Mouse (Mus musculus): Measurements from ENCODE around the gene Parp9. TPM values are rescaled to one million over a fixed set of nuclear protein-coding genes. Genes with fewer than 3 reads are reported as not detected.
"Not testable (repeated sequence)": the region's sequence is repeated elsewhere in the genome, so short reads cannot be mapped to it uniquely, and the experiment has no call there.

Parp9 gene
- total RNA-seq, 2 experiments from 2014 or later, result 25.0 to 48.2 TPM

DNA sequence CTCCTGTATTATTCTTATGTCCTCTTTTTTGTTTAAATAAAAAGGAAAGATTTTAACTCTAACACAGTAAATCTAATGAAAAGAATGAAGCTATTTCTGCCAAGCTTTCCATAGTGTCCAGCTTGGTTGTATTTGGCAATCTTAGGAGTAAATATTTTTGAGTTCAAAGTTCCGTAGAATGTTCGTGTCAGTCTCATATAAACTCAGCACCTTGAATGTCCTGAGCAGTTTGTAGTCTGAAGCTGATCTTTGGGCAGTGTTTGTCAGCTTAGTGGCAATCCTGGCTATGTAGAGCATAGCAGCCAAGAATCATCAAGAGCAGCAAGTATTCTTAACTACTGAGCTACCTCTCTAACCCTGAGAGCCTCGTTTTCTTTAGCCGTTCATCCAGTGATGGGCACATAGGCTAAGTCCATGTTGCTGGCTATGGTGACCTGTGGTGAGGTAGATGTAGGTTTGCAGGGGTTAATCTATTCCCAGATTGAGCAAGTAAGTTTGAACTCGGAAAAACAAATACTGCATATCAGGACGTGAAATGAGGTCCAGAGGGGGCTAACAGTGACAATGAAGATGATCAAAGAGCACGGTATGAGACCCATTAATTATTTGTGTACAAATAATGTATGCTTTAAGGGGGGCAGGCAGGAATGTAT, 14.6 kb upstream of the Parp9 start:
- no peak for ATAC-seq (ENCODE audit: poor library complexity, severe bottlenecking)

DNA sequence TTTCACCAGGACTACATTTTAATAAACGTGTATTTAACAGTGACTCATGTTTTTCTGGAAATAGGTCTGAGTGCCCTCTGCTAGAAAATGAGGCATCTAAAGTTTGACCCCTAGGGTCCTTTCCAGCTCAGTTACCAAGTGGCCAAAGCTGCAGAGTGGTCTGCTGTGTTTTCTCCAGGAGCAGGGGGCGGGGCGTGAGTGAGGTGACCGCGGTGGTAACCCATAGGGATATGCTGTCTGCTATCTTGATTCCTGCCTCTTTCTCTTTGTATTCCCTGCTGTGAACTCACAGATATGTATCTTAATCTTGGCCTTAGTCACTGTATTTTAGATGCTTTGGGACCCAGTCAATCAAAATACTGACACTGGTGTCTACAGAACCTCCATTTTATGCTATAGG, 13.9 kb upstream of the Parp9 start:
- no peak for ATAC-seq (ENCODE audit: poor library complexity, severe bottlenecking)

DNA sequence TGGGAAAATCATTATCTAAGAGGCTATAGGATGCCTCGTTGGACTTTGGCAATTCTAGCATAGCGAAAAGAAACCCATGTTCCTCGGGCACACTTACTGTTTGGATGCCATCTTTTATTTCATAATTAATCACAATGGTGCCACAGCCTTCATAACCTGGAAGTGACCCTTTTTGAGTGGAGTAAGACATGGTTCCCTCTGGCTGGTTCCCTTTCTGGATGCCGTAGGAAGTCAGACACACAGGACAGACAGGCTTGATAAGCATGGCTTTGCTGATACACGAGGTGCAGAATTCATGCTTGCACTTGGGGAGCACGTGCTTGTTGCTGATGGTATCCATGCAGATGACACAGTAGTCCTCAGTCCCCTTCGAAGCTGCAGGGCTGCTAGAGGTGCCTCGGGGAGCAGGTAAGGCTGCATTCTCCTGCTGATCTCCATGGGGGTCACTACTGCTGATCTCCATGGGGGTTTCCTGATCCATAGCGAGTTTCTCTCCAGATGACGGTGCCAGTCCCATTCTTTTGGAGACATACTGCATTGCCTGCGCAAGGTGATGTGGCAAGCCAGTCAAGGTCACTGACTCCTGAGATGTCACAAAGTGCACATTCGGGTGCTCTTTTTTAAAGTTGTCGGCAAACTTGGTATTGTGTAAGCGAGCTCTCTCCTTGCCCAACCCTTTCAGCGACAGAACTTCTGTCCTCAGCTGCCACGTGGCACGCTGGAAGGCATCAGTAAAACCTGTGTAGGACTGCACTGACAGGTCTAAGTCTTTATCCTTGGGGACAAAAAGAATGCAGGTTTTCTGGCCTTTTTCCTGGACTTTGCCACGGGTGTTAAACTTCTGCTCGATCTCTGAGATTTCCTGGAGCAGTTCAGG, 5.9 kb upstream of the Parp9 start:
- peak; percentile 81 for ATAC-seq (ENCODE audit: poor library complexity, severe bottlenecking)

DNA sequence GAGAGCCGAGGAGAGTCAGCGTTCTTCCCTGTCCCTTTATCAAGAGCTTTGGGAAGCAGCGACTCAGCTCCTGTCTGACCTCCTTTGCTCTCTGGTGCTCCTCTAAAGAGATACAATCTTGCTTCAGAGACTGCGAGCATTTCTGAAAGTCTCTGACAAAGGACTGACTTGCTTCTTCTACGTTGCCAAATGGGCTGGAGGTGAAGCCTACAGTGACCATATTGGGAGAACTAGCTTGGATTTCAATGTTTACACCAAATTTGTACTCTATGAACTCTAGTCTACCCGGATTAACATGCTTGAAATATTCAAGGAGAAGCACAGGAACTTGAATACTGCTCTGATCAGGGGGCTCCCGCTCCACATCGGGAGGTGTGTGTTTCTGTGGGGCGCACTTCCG, 5.1 kb upstream of the Parp9 start:
- ATAC-seq (ENCODE audit: poor library complexity, severe bottlenecking), result no peak

DNA sequence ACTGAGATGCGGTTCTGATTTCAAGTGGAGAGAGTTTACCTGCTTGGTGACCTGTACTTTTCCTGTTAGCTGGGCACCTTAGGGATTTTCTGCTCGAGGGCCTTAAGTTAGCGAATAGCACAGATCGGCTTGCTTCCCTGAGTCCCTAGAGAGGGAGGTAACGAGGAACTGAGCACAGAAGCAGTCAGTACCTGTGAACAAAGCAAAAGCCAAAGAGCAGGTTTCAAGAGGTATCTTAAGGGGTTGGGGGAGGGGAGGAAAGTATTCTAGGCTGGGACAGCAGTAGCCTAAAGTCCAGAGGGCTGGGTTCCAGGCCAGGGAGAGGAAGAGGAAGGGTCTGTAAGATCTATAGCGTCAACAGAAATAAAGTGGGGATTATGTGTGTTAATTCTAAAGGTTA, 991 bp downstream of the Parp9 start:
- ATAC-seq (ENCODE audit: poor library complexity, severe bottlenecking), result peak; percentile 31

DNA sequence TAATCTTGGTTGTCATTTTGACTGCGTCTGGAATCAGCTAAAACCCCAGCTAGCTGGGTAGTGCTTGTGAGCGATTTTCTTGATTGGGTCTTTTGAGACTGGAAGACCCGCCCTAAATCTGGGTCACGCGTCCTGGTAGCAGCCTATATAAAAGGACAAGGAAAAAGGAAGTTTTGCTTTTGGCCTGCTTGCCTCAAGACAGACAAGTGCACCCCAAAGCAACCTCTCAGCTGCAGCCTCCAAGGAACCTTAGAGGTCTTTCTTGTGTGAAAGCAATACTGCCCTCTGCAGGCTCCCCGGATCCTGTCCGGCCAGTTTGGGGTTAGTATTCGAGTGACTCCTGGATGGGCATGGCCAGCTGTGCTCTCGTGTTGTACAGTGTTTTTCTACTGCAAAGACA, 1.4 kb downstream of the Parp9 start:
- ATAC-seq (ENCODE audit: poor library complexity, severe bottlenecking), result peak; percentile 81

DNA sequence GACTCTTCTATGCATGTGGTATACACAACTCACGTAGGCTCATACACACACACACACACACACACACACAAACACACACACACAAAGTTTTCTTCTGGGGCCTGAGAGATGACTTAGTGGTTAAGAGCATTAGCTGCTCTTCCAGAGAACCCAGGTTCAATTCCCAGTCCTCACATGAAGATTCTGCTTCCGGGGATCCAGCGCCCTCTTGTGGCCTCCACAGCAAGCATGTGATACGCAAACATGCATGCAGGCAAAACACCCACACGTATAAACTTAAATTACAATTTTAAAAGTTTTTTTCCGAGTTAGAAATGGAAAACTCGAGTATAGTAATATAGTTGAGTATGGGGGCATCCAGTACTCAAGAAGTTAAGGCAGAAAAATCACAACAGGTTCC, 3.1 kb downstream of the Parp9 start:
- ATAC-seq (ENCODE audit: poor library complexity, severe bottlenecking), result no peak

DNA sequence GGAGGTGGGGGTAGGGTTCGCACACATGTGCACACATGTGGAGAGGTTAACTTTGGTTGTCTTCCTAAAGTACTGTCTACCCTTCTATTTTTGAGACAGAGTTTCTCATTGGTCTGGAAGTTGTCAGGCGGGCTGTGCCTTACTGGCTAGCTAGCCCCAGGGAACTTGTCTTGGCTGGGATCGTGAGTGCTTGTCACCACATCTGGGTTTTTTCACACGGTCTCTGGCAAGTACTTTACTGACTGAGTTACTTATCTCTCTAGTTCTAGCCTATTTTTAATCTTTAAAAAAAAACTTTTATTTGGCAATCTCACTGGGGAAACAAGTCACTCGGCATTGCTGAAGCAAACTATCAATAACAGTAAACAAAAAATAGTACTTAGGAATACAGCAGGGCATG, 11.0 kb downstream of the Parp9 start:
- ATAC-seq (ENCODE audit: poor library complexity, severe bottlenecking), result no peak

DNA sequence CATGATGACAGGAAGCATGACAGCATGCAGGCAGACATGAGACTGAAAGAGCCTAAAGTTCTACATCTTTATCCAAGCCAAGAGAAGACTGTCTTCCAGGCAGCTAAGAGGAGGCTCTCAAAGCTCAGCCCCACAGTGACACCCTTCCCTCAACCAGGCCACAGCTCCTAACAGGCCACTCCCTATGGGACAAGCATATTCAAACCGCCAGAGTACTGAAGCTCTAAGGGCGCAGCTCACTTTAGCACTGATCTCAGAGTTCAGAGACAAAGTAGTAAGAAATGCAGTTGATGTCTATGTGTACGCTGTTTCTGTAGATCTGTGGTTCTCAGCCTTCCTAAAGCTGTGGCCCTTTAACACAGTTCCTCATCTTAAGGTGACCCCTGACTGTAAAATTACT, 12.9 kb downstream of the Parp9 start:
- no peak for ATAC-seq (ENCODE audit: poor library complexity, severe bottlenecking)

DNA sequence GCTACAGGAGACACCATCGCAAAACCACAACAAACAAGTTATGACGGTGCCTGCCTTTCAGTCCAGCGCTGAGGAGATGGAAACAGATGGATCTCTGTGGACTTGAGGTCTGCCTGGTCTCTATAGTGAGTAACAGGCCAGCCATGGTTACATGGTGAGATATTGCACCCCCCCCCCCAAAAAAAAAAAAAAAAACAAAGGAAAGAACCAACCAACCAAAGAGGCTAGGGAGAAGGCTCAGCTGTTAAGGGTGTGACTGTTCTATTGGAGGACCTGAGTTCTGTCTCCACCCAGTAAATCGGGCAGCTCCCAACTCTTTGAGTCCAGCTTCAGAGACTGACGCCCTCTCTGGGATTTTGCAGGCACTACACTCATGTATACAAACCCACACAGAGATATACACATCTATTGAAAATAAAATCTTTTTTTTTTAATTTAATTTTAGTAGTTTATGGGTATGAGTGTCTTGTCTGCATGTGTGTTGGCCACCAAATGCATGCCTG, 14.4 kb downstream of the Parp9 start:
- 0 out of 2 replicates have a peak, but pooled peaks have one; percentile 27 for ATAC-seq (ENCODE audit: poor library complexity, severe bottlenecking)

DNA sequence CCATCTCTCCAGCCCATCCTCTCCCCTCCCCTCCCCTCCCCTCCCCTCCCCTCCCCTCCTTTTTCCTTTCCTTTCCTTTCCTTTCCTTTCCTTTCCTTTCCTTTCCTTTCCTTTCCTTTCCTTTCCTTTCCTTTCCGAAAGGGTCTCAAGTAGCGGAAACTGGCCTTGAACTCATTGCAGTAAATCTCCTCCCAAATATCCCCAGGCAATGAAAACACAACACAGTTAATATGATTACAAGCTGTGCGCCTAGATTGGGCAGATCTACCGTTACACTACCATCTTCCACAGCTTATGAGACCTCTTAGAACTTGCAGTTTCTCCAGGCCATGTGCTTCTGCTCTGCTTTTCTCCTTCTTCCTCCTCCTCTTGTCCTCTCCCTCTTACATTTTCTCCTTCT, 27.7 kb downstream of the Parp9 start:
- ATAC-seq (ENCODE audit: poor library complexity, severe bottlenecking), result not testable (repeated sequence)

DNA sequence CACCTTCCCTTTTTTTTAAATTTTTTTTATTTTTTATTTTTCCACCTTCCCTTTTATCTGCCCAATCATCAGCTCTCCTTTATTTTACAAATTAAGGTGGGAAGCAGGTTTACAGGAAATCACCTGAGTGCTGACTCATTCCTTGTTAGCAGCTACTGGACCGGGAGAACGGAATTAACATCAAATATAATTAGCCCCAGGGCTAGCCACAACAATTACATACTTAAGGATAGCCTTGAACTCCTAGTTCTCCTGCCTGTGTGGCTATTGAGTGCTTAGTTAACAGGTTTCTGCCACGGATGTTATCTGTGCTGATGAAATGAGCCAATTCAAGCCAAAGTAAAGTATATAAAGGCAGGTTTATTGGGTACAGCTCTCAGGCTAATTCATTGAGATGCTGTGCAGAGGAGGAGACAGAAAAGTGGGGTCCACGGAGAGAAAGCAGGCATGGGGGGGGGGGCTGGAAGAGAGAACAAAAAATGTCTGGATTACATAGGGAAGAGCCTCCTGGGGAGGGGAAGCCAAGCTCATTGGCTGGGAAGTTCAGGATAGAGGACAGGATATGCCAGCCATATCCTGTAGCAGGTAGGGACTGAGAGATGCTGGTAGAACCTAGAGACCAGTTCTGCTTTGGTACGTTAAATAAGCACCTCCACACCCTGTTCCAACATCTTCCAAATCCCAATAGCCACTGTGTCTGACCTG, 28.3 kb downstream of the Parp9 start:
- no peak for ATAC-seq (ENCODE audit: poor library complexity, severe bottlenecking)

DNA sequence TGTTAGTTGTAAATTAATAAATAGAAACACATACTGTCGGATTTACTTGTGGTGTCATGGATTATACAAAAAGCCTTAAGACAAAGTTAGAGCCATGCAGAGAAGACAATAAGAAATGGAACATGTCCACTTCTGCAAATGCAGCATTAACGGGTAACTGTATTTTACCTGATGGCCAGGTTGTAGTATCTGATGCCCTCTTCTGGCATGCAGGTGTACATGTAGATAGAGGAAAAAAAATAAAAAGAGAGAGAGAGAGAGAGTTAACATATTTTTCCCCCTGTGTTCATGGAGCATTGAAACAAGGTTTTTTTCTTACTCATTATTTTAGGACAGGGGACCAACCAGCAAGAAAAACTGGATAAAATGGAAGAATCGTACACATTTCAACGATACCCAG, 29.0 kb downstream of the Parp9 start:
- no peak for ATAC-seq (ENCODE audit: poor library complexity, severe bottlenecking)

DNA sequence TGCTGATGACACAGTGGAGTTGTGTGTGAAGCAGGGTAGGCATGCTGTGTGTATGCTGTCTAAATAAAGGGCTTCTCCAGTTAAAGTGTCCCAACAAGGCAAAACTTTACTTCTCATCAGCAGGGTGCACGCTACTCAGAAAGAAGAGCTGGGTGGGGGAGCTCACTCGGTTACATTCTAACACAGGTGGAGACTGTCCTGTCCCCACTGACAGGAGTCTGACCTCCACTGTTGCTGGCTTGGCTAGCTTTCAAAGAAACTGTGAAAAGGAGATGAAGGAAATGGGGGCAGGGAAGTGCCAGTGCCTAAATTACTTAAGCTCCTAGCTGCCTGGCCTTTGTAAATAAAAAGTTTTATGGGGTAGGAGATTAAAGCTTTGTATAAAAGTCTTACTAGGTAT, 29.9 kb downstream of the Parp9 start:
- no peak for ATAC-seq (ENCODE audit: poor library complexity, severe bottlenecking)

DNA sequence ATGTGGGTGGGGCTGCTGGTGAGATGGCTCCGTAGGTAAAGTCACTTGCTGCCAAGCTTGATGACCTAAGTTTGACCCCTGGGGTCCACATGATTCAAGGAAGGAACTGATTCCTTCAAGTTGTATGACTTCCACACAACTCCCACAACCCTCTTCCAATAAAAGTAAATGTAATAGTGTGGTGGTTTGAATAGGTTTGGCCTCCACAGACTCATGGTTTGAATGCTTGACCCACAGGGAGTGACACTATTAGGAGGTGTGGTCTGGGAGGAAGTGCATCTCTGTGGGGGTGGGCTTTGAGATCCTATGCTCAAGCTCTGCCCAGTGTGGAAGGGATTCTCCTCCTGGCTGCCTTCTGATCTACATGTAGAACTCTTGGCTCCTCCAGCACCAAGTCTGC, 35.8 kb downstream of the Parp9 start:
- ATAC-seq (ENCODE audit: poor library complexity, severe bottlenecking), result no peak

DNA sequence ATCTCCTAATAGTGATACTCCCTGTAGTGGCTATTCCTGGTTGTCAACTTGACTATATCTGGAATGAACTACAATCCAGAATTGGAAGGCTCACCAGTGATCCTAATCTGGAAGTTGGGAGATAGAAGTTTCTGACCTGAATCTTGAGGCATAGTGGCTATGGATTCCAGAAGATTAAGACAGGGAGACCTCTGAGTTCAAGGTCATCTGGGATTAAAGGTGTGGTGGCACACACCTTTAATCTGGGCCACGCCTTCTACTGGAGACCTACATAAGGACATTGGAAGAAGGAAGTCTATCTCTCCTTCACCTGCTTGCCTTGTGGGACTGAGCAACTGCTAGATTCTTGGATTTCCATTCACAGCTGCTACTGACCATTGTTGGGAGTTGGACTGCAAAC, 40.2 kb downstream of the Parp9 start, which contains the start of gene Kpna1:
Kpna1 (plus strand) TSS at position 301 of the 400 bp plus-strand sequence.
- ATAC-seq (ENCODE audit: poor library complexity, severe bottlenecking), result not testable (repeated sequence)

DNA sequence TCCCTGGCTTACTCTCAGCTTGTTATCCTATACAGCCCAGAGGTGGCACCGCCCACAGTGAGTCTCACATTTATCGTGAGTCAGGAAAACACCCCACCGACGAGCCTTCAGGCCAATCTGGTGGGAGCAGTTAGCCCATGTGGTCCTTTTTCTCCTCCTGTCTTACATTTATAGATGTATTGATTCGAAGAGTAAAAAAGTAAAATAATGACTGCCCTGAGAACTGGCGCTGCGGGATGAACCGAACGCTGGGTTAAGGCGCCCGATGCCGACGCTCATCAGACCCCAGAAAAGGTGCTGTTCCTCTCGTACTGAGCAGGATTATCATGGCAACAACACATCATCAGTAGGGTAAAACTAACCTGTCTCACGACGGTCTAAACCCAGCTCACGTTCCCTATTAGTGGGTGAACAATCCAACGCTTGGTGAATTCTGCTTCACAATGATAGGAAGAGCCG, 43.1 kb downstream of the Parp9 start:
- ATAC-seq (ENCODE audit: poor library complexity, severe bottlenecking), result peak; percentile 43

DNA sequence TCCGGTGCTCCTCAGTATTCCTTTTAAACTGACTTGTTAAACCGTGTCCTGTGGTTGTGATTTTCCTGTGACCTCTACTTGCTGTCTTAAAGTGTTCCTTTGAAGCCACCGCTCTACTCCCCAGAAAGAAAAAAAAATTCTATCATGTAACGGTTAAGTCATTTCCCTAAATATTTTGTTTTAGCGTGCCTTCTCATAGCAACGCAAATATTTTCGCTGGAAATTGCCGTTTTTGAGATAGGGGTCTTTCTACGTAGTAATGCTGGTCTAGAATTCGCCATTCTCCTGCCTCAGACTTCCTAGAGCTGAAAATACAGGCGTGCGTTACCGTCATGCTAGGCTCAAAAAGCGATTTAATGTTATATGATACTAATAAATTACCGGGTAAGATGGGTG, 44.2 kb downstream of the Parp9 start:
- ATAC-seq (ENCODE audit: poor library complexity, severe bottlenecking), result 0 out of 2 replicates have a peak, but pooled peaks have one; percentile 0

DNA sequence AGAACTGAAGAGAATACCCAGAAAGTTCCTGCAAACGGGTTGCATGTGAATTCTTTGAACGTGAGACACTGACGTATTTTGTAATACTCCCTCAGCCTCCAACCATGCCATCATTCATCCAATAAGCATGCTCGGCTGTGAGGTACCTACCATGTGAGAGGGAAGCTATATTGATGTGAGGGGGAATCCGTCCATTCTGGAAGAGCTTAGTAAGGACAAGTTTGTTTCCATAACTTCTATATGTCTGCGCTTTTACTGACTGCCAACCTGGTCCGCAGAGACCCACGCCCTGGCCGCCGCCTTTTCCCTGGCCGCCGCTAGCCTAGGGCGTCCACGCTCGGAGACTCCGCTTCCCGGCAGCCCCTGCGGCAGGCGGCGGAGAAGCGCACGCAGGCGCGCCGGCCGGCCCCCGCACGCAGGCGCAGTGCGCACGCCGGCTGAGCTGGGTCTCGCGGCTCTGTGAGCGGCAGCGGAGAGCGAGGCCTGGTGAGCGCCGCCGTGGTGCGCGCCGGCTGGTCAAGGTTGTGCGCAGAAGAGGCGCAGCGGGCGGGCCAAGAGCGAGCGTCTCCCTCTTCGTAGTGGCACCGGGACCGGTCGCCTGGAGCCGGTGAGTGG, 44.7 kb downstream of the Parp9 start:
- ATAC-seq (ENCODE audit: poor library complexity, severe bottlenecking), result peak; percentile 78

DNA sequence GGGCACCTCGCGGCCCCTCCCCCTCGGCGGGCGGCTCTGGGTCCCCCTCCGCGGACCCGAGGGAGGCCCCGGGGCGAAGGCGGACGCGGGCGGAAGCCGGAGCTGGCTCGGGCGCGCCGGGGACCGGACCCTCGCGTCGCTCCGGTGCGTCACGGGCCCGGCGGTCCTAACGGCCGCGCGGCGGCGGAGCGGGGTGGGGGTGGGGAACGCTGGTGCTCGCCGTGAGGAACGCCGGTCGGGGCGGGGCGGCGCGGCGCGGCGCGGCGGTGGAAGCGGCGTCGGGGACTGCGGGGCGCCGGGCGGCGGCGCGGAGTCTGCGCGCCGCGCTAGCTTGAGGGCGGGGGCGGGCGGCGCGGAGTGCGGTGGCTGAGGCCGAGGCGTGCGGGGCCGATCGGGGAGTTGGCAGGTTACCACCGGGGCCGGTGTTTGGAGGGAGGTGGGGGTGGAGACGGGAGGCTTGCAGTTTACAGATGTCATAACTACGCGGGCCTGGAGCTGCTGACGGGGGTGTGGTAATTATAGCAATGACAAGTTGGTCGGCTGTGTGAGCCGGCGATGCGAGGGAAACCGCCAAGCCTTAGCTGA, 45.3 kb downstream of the Parp9 start:
- ATAC-seq (ENCODE audit: poor library complexity, severe bottlenecking), result peak; percentile 63
